Mouse (Mus musculus) kidney, adult 2 months (tissue): ENCODE measurements around the gene Fam178b.
"Not testable (repeated sequence)": the region's sequence is repeated elsewhere in the genome, so short reads cannot be mapped to it uniquely, and the experiment has no call there.

Experiments used
- CTCF ChIP-seq: fragments of 200-500 bp; conservative IDR thresholded peaks from 2 replicates; pipeline ENCODE4 v1.5.1; 2011; ENCODE audit warnings: low read depth, mild to moderate bottlenecking, control low read depth, low read length, moderate library complexity, mixed read lengths; ENCODE audit not compliant: insufficient read depth, insufficient read length
- POLR2A ChIP-seq: fragments of 200-500 bp; IDR thresholded peaks from one replicate; pipeline ENCODE4 v1.6.1; 2011; ENCODE audit warnings: low read depth, low read length, control low read depth

GRCm38 (mm10) chr1:36536783-36537182, 146.2 kb downstream of the Fam178b start, which contains the start of gene Ankrd23:
- TF ChIP-seq CTCF, POLR2A: not testable (repeated sequence)
